Mouse (Mus musculus) megakaryocyte, adult 5-6 weeks (primary cell): ENCODE data around the gene Baiap2. TPM values are rescaled to one million over a fixed set of nuclear protein-coding genes. Genes with fewer than 3 reads are reported as not detected.

ENCODE experiments used
- ATAC-seq: 2 replicates; pipeline ENCODE4 v1.8.0; 2016; ENCODE audit warnings: mild to moderate bottlenecking, inconsistent platforms; ENCODE audit not compliant: poor library complexity, severe bottlenecking
- total RNA-seq, 2 experiments: library from RNA; stranded (forward) in 1 of 2; stranded (reverse) in 1 of 2; fragments of 153-499, 151-499 nt in 1 of 2; fragments of 221-1000, 200-1000 nt in 1 of 2; gene quantifications; 2 replicates each; pipeline versions ENCODE4 v1.2.3 to v1.2.4; 2015 to 2017

The Baiap2 gene
- total RNA-seq, 2 experiments from 2014 or later, result 6.2 TPM

- no peak for ATAC-seq
Measured at GRCm38 (mm10) chr11:119973789-119974188, 31.2 kb downstream of the Baiap2 start.

GRCm38 (mm10) chr11:119975739-119976501 is 33.4 kb downstream of the Baiap2 start:
- ATAC-seq, result no peak

DNA sequence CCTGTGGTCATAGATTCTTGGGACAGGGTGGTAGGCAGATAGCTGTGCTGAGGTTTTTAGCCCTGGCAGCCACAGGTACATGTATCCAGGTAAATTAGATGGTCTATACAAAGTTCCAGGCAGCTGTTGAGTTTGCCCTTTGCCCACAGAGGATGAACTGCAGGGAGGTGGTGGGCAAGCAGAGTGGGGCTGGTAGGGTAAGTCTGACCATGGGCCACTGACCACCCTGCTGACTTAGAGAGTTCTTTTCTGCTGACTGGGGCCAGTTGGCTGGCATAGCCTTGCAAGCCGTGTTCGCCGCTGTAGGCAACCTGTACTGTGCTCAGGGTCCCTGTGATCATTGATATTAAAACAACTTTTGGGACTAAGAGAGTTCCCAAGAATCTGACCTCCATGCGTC is 36.1 kb downstream of the Baiap2 start:
- ATAC-seq, result no peak

DNA sequence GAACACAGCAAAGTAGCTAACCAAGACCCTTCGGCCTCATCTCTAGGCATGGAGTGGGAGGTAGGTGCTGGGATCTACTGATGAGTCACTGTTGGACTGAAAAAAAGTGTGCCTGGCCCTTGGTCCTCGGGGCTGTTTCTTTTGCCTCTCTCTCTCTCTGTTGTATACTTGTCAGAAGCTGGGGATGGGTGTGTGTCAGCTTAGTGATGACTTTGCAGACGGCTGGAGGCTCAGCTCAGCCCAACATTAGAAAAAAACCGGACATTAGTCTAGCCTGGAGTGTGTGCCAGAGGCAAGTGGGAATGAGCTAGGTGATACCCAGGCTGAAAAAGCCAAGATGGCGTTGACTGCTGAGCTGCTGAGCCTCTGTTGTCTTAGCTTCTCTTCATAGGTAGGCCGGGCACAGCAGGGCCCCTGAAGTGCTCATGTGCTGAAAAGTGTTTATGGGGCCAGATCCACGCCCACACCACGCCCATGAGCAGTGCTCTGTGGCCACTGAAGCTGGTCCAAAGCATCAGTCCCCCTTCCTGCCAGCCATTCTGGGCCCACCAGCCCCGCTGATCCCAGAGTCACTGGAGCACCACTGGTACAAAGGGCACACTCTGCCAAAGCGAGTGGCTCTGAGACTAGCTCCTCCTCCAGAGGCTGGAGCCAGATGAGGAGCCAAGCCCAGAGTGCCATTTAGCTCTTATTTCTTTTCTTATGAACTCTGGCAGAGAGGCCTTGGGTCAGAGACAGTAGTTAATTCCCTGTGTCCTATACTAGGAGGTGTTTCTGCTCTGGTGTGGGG is 37.2 kb downstream of the Baiap2 start:
- no peak for ATAC-seq

GRCm38 (mm10) chr11:119981769-119982168 is 39.2 kb downstream of the Baiap2 start:
- no peak for ATAC-seq

GRCm38 (mm10) chr11:119982236-119982635 is 39.7 kb downstream of the Baiap2 start:
- no peak for ATAC-seq

- no peak for ATAC-seq
Measured at GRCm38 (mm10) chr11:119983151-119983550, 40.6 kb downstream of the Baiap2 start.

DNA sequence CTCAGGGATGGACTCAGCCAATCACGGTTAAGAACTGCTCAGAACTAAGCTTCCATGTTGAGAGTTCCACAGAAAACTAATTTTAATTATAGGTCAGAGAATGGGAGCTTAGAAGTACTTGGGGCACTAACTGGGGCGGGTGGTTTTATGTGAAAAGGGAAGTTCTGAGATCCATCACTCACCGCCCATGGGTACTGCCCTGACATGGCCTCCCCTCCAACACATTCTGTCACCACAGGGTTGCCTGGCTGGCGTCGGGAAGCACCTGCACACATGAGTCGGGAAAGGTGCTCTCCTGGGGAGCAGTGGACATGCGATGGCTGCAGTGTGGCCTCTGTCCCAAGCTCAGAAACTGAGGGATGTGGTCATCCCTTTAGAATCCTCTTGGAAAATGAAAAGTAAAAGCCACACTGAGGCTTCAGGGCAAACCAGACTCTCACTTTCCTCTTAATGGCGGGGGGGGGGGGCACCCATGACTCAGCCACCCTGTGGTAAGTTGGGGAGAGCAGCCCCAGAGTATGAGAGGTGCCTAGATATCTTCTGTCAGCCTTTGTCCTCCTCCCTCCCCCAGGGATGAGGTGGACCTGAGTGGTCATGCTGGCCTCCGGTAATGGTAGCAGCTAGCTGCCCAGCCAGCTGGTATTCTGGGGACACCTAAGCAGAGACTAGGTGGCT is 44.3 kb downstream of the Baiap2 start:
- ATAC-seq, result no peak

DNA sequence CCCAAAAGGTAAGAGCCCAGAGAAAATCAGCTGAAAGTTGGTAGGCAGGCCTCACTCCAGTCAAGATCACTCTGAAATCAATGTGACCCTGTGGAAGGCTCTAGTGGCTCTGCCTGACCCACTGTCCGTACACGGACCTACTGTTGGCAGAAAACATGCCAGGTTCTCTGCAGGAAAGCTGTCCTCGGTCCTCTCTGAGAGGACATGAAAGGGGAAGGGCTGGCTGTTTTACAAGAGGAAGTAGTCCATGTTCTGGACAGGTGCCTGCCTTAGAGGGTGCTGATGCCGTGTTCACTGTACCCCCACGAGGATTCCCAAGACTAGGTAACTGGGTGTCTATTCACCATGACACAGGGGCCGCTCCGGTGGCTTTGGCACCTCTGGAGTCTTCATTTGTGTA is 45.3 kb downstream of the Baiap2 start:
- no peak for ATAC-seq

DNA sequence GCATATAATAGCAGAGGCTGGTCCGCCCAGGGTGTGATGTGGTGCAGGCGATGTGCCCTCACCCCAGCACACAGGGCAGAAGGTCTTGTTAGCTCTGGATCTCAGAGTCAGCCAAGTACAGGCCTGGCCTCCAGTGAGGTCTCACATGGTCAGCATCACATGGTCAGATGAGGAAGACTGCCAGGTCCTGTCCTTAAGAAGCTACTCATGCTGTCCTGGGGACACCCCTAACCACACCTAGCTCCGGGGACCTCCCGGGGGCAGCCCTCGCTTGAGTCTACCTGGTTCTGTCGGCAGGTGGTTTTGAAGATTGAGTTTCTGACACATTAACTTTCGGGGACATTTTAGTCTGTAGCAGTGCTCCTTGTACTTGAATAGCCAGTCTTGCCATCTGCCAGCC is 45.8 kb downstream of the Baiap2 start:
- no peak for ATAC-seq

GRCm38 (mm10) chr11:119989115-119989564 is 46.6 kb downstream of the Baiap2 start:
- ATAC-seq, result no peak

GRCm38 (mm10) chr11:119990658-119991337 is 48.2 kb downstream of the Baiap2 start:
- ATAC-seq, result no peak

DNA sequence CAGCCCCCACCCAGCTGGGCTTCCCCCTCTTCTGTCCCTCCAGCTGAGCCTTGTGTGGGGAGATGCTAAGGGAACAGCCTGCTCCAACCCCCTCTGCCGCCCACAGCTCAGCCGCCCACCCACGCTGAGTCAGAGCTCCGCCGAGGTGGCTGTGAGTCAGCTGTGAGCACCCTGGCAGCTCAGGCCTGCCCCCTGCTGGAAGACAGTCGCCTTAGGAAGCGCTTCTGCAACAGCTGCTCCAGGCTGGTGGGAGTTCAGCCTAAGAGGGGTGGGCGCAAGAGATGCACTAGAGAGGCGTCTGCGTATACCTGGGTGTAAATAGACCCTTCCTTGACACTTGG is 48.7 kb downstream of the Baiap2 start:
- peak; percentile 89 for ATAC-seq

- no peak for ATAC-seq
Measured at GRCm38 (mm10) chr11:119997351-119997750, 54.8 kb downstream of the Baiap2 start.

GRCm38 (mm10) chr11:120002041-120002440 is 59.5 kb downstream of the Baiap2 start:
- no peak for ATAC-seq

- no peak for ATAC-seq
Measured at GRCm38 (mm10) chr11:120002634-120003220, 60.2 kb downstream of the Baiap2 start.

GRCm38 (mm10) chr11:120005434-120006317 is 63.1 kb downstream of the Baiap2 start:
- ATAC-seq, result no peak

GRCm38 (mm10) chr11:120007496-120008080 is 65.0 kb downstream of the Baiap2 start:
- no peak for ATAC-seq

DNA sequence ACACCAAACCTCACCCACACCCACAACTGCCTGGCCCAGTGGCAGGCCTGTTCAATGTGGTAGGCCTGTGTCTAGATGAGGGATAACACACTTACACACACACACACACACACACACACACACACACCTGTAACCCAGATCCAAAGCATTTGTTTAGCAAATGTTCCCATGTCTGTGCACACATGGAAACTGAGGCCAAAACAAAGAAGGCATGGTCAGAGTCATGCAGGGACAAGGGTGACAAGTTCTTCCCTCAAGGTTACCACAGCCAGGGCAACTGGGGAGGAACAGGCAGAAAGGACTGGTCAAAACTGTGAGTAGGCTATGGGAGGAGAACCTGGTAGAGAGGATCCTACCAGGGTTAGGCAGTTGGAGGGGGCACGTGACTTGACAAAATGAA is 65.9 kb downstream of the Baiap2 start:
- no peak for ATAC-seq
